Mouse (Mus musculus) adrenal gland, postnatal 25 days (tissue): ENCODE results near the gene Rab31. TPM values are rescaled to one million over a fixed set of nuclear protein-coding genes. Genes with fewer than 3 reads are reported as not detected.

Experiments
- DNase-seq: peaks from one replicate; pipeline ENCODE4 v3.0.0; 2021; ENCODE audit warnings: mixed read lengths
- total RNA-seq: library from RNA; stranded (reverse); gene quantifications from 2 replicates; pipeline ENCODE4 v1.2.3, GENCODE M21; 2021

Gene Rab31
- total RNA-seq, 1 experiment from 2014 or later: 41.1 TPM

DNA sequence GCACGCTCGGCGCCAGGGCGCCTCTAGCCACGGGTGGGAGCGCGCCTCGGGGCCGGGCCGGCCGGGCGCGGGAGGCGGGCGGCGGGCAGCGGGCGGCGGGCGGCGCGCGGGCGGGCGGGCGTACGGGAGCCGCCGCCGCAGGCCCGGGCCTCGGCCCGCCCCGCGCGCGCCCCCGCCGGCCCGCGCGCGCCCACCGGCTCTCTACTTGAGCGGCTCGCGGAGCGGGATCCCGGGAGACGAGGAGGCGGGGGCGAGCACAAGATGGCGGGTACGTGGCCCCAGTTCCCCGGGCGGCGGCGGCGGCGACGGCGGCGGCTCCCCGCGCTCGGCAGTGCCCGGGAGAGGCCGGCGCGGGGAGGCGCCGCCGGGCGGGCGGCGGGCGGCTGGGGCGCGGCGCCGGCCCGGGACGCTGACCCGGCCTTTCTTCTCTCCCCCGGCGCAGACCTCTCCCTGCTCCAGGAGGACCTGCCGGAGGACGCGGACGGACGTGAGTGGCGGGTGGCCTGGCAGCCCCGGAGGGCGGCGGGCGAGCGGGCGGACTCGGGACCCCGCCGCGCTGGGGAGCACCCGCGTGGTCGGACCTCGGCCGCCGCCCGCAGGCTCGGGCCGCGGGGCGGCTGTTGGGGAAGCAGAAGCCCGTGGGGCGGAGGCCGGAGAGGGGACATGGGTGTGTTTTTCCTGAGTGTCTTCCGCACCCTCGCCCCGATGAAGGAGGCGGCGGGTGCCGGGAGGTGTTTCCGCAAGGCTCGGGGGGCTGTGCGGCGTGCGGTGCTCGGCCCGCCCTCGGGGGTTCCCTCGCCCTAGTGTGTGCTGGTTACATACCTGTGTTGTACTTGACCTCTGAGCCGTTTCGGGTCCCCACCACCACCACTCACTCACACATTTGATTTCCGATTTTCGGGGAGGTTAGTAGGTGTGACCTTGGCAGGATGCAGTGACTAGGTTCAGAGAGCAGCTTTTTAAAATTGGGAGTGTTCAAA lies 10.9 kb upstream of the Rab31 start:
- DNase-seq: peak; percentile 83

DNA sequence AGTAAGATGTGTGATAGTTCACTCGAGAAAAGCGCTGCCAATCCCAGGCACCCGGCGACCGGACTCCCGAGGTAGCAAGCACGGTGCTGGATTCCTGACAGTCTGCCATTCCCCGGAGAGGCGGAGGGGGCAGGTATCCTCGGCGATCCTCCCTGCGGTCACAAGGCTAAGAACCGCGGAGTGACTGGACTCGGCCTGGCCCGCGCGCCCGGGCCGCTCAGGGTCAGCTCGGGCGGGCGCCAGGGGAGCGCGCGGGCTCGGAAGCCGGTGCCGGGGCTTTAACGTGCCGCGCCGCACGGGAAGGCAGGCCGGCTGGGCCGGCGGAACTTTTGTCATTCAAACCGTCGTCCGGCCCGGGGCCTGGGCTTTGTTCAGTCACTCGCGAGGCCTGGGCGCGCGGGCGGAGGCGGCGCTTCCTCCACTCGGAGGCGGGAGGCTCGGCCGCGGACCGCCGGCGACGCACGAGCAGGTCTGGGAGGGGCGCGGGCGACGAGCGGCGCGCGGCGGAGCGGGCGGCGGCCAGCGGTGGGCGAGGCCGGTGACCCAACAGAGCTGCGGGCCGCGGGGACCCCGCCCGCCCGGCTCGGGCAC lies 10.1 kb upstream of the Rab31 start, which contains the start of gene Ppp4r1:
TSS of gene Ppp4r1 (plus strand) at position 23 of the 591 bp plus-strand sequence.
- peak; percentile 84 for DNase-seq

DNA sequence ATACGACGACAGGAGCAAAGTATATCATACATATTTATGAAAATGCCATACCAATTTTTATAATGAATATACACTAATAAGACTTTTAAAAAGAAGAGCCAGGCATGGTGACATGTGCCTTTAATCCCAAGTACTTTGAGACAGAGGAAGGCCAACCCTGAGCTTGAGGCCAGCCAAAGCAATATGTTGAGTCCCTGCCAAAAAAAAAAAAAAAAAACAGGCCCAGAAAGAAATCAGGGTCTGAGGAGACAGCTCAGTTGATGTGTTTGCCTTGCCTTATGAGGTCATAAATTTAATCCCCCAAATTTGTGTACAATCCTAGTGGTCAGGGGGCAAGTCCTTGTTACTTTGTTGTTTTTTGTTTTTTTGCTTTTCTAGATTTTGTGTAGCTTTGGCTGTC lies 8.4 kb upstream of the Rab31 start:
- no peak for DNase-seq

DNA sequence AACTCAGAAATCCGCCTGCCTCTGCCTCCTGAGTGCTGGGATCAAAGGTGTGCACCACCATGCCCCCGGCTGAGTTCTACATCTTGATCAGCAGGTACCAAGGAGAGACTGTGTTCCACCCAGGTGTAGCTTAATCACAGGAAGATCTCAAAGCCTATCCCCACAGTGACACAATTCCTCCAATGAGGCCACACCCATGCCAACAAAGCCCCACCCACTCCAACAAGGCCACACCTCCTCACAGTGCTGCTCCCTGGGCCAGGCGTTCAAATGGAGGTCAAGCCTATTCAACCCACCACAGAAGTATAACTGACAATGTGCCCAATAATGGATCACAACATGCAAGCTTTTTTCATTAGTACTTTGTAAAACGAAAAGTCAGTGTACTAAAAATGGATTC lies 4.9 kb upstream of the Rab31 start:
- DNase-seq: no peak

DNA sequence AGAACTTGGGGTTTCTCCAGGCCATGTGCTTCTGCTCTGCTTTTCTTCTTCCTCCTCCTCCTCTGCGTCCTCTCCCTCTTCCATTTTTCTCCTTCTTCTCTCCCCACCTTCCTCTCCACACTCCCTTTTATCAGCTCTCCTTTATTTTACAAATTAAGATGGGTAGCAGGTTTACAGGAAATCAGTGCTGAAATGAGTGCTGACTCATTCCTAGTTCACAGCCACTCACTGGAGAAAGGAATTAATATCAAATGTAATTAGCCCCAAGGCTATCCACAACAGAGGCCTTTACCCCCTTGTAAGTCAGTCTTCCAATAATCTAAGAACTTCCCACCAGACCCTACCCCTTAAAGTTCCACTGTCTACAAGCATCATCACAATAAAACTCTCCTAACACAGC lies 3.7 kb upstream of the Rab31 start:
- DNase-seq: no peak

DNA sequence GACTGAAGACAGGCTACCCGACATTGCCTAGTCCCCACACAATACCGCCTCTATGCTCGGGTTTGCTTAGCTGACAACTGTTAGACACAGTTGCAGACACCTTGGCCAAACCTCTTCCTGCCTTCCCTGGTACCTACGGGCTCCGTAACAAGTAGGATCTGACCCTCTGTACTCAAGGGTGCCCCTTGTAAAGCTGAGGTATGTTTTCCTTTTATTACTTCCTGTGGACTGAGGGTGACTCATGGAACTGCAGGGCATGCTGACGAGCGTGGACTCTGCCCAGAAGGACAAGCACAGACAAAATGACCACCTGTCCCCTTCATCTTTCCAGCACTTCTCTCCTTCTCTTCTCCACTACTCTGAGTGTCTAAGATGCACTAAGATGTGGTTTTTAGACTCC lies 1.9 kb upstream of the Rab31 start:
- no peak for DNase-seq

DNA sequence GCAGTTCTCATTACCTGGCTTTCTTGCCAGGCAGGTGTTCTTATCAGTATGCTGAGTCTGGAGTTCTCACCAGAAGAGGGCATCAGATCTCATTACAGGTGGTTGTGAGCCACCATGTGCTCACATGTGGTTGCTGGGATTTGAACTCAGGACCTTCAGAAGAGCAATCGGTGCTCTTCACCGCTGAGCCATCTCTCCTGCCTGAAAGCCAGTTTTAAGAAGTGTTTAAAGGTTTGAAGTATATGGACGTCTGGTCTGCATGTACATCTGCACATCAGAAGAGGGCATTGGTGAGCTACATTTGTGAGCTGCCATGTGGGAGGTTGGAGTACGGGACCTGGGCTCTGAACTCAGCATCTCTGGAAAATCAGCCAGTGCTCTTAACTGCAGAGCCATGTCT lies 1.1 kb upstream of the Rab31 start:
- no peak for DNase-seq

DNA sequence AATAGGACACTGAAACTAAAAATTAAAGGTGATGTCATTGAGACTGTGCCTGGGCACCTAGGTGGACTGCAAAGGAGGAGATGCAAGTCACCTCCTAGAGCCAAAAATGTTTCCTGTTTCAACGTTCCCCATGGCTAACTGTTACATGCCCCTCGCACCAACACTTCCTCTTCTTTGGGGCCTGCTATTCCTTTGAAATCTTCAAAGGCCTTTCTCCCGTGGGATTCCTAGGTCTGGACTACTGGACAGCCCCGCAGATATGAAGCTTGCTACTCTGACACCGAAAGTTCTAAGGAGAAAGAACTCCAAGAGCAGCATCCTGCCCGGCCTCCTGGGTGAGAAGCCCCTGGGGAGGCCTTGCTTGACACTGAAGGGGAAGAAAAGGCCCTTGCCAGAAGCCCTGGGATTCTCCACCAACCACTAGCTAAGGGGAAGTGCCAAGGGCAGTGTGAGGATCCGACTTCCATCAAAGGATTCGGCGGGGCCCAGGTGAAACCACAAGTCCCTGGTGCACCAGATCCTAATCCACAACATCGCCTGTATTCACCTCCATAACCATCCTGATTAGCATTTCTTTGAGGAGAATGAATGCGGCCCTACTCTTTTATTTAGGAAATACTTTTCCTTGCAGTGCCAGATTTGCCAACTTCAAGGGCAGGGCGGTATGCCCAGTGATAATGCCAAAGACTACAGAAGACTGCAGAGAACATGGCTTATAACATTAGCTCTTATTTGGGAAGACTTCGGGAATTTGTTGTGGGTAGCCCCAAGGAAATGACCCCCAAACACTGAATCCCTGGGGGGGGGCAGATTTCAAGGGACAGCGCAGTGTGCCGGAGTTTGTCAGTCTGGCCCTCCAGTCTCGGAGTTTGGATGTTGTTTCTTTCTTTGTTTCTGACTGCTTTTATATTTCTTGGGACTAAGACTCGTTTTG lies 1.3 kb downstream of the Rab31 start:
- no peak for DNase-seq

DNA sequence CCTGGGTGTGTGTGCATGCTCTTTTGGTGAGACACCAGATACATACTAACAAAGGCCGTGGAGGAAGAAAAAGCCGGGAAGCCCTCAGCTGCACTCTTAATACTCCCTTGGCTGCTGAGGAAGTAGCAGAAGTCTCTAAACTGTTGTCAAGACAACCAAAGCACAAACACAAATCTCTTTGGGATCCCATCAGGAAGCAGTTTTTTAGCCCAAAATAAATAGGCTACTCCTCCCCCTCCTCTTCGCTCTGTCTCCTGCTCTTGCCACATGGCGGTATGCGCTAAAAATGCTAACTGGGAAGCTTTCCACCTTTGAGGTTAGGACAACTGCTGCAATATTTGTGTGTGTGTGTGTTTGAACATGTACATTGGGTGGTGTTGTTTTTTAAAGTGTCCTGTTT lies 4.1 kb downstream of the Rab31 start:
- DNase-seq: no peak

DNA sequence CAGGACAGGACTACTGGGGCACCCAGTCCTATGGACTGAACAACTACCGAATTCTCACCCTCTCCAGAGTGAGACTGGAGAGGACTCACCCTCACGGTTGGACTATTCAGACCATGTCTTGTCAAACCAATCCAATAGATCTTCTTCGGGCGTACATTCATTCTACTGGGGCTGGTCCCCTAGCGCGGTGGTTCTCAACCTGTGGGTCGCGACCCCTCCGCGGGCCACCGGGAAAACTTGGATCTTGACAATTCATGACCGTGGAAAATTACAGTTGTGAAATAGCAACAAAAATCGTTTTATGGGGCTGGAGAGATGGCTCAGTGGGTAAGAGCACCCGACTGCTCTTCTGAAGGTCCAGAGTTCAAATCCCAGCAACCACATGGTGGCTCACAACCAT lies 9.3 kb downstream of the Rab31 start:
- DNase-seq: no peak

DNA sequence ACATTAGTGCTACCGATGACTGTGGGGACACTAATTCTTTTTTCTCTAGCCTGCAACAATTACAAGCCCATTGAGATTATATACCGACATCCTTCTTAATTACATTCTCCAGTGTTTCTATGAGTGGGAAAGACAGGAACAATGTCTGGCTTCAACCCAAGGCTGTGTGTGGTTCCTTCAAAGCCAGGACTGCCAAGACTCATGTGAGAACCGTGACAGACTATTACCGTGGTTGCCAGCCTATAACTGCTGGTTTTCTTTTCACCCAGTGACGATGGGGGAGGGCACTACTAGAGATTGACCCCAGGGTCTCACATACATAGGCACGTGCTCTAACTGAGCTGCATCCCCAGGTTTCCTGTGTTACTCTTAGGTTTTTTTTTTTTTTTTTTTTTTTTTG lies 15.4 kb downstream of the Rab31 start:
- DNase-seq: no peak

DNA sequence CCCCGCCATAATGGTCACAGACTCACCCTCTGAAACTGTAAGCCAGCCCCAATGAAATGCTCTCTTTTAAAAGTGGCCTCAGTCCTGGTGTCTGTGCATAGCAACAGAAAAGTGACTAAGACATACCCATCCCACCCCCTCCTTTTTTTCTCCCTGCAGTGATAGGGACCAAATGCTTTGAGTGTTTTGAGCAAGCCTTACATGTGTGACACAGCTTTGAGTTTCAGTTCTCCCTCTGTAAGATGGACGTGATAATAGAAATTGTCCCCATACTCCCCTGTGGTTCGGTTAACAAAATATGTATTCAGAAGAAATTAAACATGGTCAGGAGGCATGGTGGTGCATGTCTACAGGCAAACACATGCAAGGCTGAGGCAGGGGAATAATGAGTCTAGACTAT lies 16.7 kb downstream of the Rab31 start:
- DNase-seq: no peak

DNA sequence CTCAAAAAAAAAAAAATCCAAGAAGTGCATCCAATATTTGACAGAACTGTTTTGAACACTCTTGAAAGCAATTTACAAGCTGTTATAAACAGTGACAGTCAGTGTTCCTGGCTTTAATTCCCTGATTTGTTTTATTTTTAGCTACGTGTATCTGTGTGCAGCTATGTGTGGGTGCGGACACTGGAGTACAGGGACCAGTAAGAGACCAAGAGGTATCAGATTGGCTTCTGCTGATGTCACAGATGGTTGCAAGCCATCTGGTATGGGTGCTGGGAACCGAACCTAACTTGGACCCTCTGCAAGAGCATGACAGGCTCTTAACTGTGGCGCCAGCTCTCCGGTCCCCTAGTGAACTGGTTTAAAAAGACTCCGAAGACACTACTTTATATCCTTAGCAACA lies 19.4 kb downstream of the Rab31 start:
- DNase-seq: no peak

DNA sequence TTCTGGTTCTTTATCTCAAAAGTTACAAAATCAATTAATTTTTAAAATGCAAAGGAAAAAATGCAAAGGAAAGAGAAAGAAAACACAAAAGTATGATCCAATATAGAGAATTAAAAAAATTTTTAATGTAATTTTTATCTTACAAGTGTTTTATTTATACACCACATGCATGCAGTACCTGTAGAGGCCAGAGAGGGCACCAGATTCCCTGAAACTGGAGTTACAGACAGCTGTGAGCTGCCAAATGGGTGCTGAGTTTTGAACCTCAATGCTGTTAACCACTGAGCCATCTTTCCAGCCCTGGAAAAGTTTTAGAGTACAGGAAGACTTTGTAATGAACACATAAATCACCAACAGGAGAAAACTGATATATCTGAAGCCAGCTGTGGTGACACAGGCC lies 22.3 kb downstream of the Rab31 start:
- no peak for DNase-seq

DNA sequence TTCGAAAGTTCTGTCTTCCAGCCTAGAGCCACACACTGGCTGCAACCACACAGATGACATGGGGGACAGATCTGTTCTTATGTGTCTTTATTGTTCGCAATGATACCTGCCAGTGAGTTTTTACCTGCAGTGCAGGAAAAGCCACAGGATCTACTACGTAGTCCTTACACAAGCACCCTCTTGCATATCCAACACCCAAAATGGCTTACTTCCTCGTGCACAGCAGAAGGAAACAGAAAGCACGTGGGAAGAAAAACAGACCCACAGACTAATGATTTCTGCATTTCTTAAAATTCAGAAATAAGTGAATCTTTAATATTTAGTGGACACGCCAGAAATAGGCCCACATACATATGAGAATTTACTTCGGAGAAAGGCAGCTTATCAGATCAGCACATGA lies 22.7 kb downstream of the Rab31 start:
- DNase-seq: no peak

DNA sequence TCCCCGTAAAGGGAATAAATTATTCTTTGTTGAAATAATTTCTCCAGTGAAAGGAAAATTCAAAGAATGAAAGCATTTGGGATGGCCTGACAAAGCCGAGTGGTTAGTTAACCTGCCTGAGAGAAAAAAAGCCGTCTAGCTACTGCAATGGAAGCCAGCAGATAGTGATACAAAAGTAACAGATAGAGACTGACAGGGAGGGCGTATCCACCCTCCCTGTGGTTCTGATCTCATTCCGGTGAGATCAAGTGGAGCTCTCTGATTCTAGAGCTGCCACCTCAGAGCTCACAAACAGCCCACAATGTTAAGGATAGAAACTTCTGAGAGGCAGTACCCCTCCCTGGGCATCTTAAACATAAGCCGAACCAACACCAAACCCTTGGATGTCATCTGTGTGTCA lies 23.6 kb downstream of the Rab31 start:
- no peak for DNase-seq

DNA sequence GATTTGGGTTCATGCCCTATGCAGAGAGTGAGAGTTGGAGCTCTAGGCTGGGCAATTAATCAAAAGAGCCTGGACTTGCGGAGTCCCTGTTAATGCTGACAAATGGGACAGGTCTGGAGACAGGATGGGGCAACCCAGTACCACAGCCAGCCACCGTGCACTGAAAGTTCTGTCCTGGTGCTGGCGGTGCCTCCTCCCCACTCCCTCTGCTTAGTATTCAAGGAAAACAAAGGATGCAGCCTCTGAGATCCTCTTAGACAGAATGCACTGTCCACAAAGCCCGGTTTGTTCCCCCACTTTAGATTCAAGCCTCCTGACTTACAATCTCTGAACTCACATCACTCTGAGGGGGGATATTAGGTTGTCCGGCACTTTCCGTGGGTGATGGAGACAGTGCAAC lies 26.2 kb downstream of the Rab31 start:
- no peak for DNase-seq

DNA sequence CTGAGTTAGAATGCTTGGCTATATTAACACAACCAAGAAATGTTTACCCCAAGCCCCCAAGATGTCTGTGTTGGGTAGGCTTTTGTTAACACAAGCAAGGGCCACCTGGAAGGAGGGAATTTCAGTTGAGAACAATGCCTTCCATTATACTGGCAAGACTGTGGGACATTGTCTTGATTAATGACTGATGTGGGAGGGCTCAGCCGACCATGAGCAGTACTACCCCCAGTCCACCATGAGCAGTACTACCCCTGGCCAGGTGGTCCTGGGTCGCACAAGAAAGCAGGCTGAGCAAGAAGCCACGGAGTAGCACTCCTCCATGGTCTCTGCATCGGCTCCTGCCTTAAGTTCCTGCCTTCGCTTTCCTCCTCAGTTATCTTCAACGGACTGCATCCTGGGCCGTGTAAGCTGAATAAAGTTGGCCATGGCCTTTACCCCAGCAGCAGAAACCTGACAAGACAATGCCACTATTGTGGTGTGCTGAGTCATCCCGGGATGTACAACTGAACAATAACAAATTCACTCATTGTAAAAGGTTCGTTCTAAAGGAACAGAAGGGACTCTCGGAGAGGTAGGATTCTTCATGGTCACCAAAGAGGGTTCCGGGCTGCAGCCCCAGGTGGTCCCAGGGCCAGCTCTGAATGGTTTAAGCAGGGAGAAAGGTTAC lies 28.8 kb downstream of the Rab31 start:
- no peak for DNase-seq

DNA sequence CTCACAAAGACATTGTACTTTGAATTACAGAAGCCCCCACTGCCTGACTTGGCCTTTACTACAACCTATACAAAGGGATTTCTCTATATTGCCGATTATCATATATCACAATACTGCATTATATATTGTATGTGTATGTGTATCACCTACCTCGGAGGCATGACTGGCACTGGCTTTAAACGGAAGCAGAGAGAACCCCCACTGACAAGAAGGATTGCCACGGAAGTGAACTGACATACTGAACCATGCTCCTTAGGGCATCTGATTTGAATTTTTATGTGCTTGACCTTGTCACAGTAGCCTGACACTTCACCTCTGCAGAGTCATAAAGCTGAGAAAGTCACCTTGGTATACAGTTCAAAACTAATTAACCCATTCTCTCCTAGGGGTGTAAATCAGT lies 29.6 kb downstream of the Rab31 start:
- DNase-seq: no peak

DNA sequence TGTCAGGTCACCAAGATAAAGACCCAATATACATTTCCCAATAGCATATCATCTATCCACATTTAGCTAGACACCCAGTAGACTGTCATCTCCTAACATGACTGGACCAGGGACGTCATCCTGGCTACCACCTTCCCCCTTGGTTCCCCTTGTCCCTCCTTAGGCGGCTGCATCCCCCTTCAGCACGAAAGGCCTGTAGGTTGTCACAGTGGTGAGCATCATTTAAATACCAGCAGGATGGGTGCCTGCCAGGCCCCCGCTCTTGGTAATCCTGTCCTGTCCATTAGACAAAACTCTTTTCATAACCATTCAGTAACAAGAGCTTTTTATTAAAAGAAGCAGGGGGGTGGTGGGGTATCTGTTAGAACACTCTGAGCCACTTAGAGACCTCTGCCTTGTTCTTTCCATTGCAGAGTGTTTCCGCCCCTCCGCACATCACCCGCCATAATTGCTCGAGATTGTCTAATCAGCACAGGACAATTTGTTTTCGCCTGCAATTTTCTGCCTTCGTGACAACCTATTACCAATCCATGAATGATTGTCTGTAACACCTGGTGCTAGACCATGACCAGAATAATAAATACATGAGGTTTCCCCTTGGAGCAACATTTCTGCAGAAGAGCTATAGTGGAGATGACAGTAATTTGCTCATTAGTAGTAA lies 30.2 kb downstream of the Rab31 start:
- DNase-seq: no peak

DNA sequence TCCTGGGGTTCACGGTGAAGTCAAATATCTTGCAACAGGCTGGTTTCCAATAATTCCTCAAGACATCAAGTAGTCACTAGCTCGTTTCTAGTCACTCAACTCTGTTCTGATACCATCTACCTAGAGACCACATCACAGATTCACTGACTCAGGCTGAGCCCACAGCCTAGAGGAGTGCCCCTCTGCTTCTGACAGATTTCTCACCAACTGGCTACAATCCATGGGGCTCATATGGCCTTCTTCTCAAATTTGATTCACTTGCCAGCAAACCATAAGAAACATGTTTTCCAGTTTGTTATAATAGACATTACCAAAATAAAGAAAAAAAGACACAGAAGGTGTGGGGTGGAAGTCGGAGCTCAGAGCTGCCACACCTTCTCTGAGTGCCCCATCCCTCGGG lies 31.0 kb downstream of the Rab31 start:
- DNase-seq: no peak
